Mouse (Mus musculus): ENCODE data around the gene Hbp1. TPM values are rescaled to one million over a fixed set of nuclear protein-coding genes. Genes with fewer than 3 reads are reported as not detected.

Gene Hbp1
- total and polyA plus RNA-seq, 2 experiments from 2014 or later = 38.5 to 48.4 TPM

- WGBS = 61% methylated on average over 6 of the region's 6 CpGs
Measured at GRCm38 (mm10) chr12:31985738-31986137, 35.4 kb upstream of the Hbp1 start.

GRCm38 (mm10) chr12:31984664-31985063 lies 34.3 kb upstream of the Hbp1 start:
- Histone ChIP-seq H3K4me1 (ENCODE audit: insufficient read depth) (peaks cover 21% of the 10 kb centered on the region), H3K9me3 (ENCODE audit: low read length) (no peaks in the 10 kb centered on the region), H3K4me2 (ENCODE audit: low read depth) (no peak overlapping the region), H3K4me3 (ENCODE audit: low read depth, low read length) (no peak overlapping the region), H3K36me3 (ENCODE audit: insufficient read depth) (no peaks in the 10 kb centered on the region), H3K27ac (ENCODE audit: low read depth, low read length) (peak overlapping the region; percentile 59), H3K27me3 (ENCODE audit: insufficient read depth, low read length) (no peaks in the 10 kb centered on the region), H3K9ac (no peak overlapping the region)
- no peak for TF ChIP-seq CTCF (IDR thresholded peaks at IDR 0.05; ENCODE audit: low read depth)
- ATAC-seq = no peak
- no peak for DNase-seq
- 64% methylated on average over 12 of the region's 12 CpGs for WGBS

More at GRCm38 (mm10) chr12:31985738-31986137, 35.4 kb upstream of the Hbp1 start:
- no peak overlapping the region for H3K9ac ChIP-seq
- no peak for DNase-seq
- H3K27ac ChIP-seq (ENCODE audit: low read depth, low read length) = no peak overlapping the region
- no peaks in the 10 kb centered on the region for H3K9me3 ChIP-seq (ENCODE audit: low read length)
- TF ChIP-seq CTCF (IDR thresholded peaks at IDR 0.05; ENCODE audit: low read depth) = no peak
- peaks cover 21% of the 10 kb centered on the region for H3K4me1 ChIP-seq (ENCODE audit: insufficient read depth)
- no peak overlapping the region for H3K4me2 ChIP-seq (ENCODE audit: low read depth)
- H3K27me3 ChIP-seq (ENCODE audit: insufficient read depth, low read length) = no peaks in the 10 kb centered on the region
- ATAC-seq = no peak
- no peaks in the 10 kb centered on the region for H3K36me3 ChIP-seq (ENCODE audit: insufficient read depth)
- H3K4me3 ChIP-seq (ENCODE audit: low read depth, low read length) = no peak overlapping the region

GRCm38 (mm10) chr12:31984206-31984605 lies 33.9 kb upstream of the Hbp1 start:
- peak; percentile 26; the same call in 1 of the 2 replicates for ATAC-seq
- 30% methylated on average over 2 of the region's 2 CpGs for WGBS

GRCm38 (mm10) chr12:31983769-31984168 lies 33.4 kb upstream of the Hbp1 start:
- peak overlapping the region; percentile 59; the same call in 1 of the 2 replicates for H3K27ac ChIP-seq (ENCODE audit: low read depth, low read length)
- H3K9me3 ChIP-seq (ENCODE audit: low read length) = no peaks in the 10 kb centered on the region
- 23% methylated on average over 6 of the region's 6 CpGs for WGBS

More at GRCm38 (mm10) chr12:31984206-31984605, 33.9 kb upstream of the Hbp1 start:
- DNase-seq = no peak
- H3K9me3 ChIP-seq (ENCODE audit: low read length) = no peaks in the 10 kb centered on the region
- no peak overlapping the region for H3K9ac ChIP-seq
- peak overlapping the region; percentile 59 for H3K27ac ChIP-seq (ENCODE audit: low read depth, low read length)
- H3K4me3 ChIP-seq (ENCODE audit: low read depth, low read length) = no peak overlapping the region
- no peaks in the 10 kb centered on the region for H3K36me3 ChIP-seq (ENCODE audit: insufficient read depth)
- TF ChIP-seq CTCF (IDR thresholded peaks at IDR 0.05; ENCODE audit: low read depth) = no peak
- H3K27me3 ChIP-seq (ENCODE audit: insufficient read depth, low read length) = no peaks in the 10 kb centered on the region
- no peak overlapping the region for H3K4me2 ChIP-seq (ENCODE audit: low read depth)
- H3K4me1 ChIP-seq (ENCODE audit: insufficient read depth) = peaks cover 21% of the 10 kb centered on the region

GRCm38 (mm10) chr12:31983238-31983637 lies 32.9 kb upstream of the Hbp1 start:
- H3K9me3 ChIP-seq (ENCODE audit: low read length) = no peaks in the 10 kb centered on the region
- H3K4me2 ChIP-seq (ENCODE audit: low read depth) = peak overlapping the region; percentile 18
- peaks cover 21% of the 10 kb centered on the region for H3K4me1 ChIP-seq (ENCODE audit: insufficient read depth)
- no peaks in the 10 kb centered on the region for H3K27me3 ChIP-seq (ENCODE audit: insufficient read depth, low read length)
- H3K4me3 ChIP-seq (ENCODE audit: low read depth, low read length) = no peak overlapping the region
- H3K9ac ChIP-seq = no peak overlapping the region
- WGBS = 29% methylated on average over 7 of the region's 7 CpGs
- no peaks in the 10 kb centered on the region for H3K36me3 ChIP-seq (ENCODE audit: insufficient read depth)
- TF ChIP-seq CTCF (IDR thresholded peaks at IDR 0.05; ENCODE audit: low read depth) = no peak
- DNase-seq (peak; percentile 62), ATAC-seq (peak; percentile 57)
- peak overlapping the region; percentile 45; the same call in 1 of the 2 replicates for H3K27ac ChIP-seq (ENCODE audit: low read depth, low read length)

More at GRCm38 (mm10) chr12:31983769-31984168, 33.4 kb upstream of the Hbp1 start:
- Histone ChIP-seq H3K4me2 (ENCODE audit: low read depth) (no peak overlapping the region), H3K4me1 (ENCODE audit: insufficient read depth) (peaks cover 21% of the 10 kb centered on the region), H3K4me3 (ENCODE audit: low read depth, low read length) (no peak overlapping the region), H3K9ac (no peak overlapping the region), H3K27me3 (ENCODE audit: insufficient read depth, low read length) (no peaks in the 10 kb centered on the region), H3K36me3 (ENCODE audit: insufficient read depth) (no peaks in the 10 kb centered on the region)
- DNase-seq (peak; percentile 44), ATAC-seq (peak; percentile 77; the same call in 1 of the 2 replicates)
- no peak for TF ChIP-seq CTCF (IDR thresholded peaks at IDR 0.05; ENCODE audit: low read depth)

GRCm38 (mm10) chr12:31977613-31978195 lies 27.4 kb upstream of the Hbp1 start:
- no peaks in the 10 kb centered on the region for H3K9me3 ChIP-seq (ENCODE audit: low read length)
- ATAC-seq (no peak), DNase-seq (no peak)
- no peak overlapping the region for H3K4me3 ChIP-seq (ENCODE audit: low read depth, low read length)
- H3K9ac ChIP-seq = no peak overlapping the region
- no peaks in the 10 kb centered on the region for H3K4me1 ChIP-seq (ENCODE audit: insufficient read depth)
- TF ChIP-seq CTCF (IDR thresholded peaks at IDR 0.05; ENCODE audit: low read depth) = no peak
- no peaks in the 10 kb centered on the region for H3K27me3 ChIP-seq (ENCODE audit: insufficient read depth, low read length)
- H3K4me2 ChIP-seq (ENCODE audit: low read depth) = no peak overlapping the region
- H3K36me3 ChIP-seq (ENCODE audit: insufficient read depth) = no peaks in the 10 kb centered on the region
- H3K27ac ChIP-seq (ENCODE audit: low read depth, low read length) = no peak overlapping the region
- 64% methylated on average over 12 of the region's 12 CpGs for WGBS

- Histone ChIP-seq H3K4me3 (ENCODE audit: low read depth, low read length) (no peak overlapping the region), H3K9ac (no peak overlapping the region), H3K27me3 (ENCODE audit: insufficient read depth, low read length) (no peaks in the 10 kb centered on the region), H3K9me3 (ENCODE audit: low read length) (no peaks in the 10 kb centered on the region), H3K36me3 (ENCODE audit: insufficient read depth) (peaks cover under 1% of the 10 kb centered on the region), H3K4me2 (ENCODE audit: low read depth) (no peak overlapping the region), H3K4me1 (ENCODE audit: insufficient read depth) (no peaks in the 10 kb centered on the region), H3K27ac (ENCODE audit: low read depth, low read length) (0 out of 2 replicates have a peak overlapping the region, but pooled peaks have one; percentile 10)
- peak; percentile 75 for ATAC-seq
- peak; percentile 67 for TF ChIP-seq CTCF (IDR thresholded peaks at IDR 0.05; ENCODE audit: low read depth)
- WGBS = 53% methylated on average over 7 of the region's 7 CpGs
- DNase-seq = peak; percentile 41
Measured at GRCm38 (mm10) chr12:31976544-31976943, 26.2 kb upstream of the Hbp1 start.

Measured in forebrain, postnatal 0 days (tissue).